Mouse (Mus musculus) lung, adult 2 months (tissue): ENCODE data around the gene Zfp503.

Experiments
- CTCF ChIP-seq: fragments of 200-500 bp; IDR thresholded peaks from 2 replicates; pipeline ENCODE4 v1.5.1; 2011; ENCODE audit warnings: mild to moderate bottlenecking, low read length, control low read depth; ENCODE audit not compliant: insufficient read depth
- POLR2A ChIP-seq: fragments of 200-500 bp; IDR thresholded peaks from 2 replicates; pipeline ENCODE4 v1.6.1; 2011; ENCODE audit warnings: low read depth, mild to moderate bottlenecking, control low read depth, low read length, borderline replicate concordance; ENCODE audit errors: extremely low read depth

DNA sequence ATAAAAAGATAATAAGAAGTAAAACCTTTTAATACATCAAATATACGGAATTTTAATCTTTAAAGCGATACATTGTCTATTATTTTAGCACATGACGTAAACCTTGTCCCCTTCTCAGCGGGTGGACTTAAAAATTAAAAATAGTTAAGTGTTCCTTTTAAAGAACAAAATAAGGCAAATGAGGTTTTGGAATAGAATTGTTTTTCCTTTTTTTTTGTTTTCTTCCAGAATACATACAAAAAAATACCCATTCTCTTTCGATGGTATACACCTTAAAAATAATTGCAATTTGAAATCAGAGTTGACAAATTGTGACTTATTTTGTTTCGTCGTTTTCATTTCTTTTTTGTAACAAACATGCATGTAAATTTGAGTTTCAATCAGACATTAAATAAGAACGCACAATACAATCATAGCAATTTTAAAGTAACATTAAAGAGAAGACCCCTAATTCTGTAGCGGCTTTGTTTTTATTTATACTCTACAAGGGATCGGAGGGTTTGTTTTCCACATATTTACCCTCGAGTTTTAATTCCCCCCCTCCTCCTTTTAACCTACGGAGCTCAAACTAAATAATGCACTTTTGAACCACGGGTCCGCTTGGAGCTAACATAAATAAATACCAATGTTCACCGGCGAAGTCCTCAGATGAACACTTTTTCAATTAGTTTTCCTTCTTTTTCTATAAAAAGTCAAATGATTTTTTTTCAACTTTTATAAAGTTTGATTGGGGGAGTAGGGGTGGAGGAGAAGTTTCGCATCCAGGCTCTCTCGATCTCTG lies 5.3 kb downstream of the Zfp503 start:
- no peak for TF ChIP-seq POLR2A
- TF ChIP-seq CTCF: no peak
